Mouse (Mus musculus): ENCODE measurements around the gene Narfl.
A peak's percentile ranks its signal among the peaks of the same experiment; 100 is the strongest.

Narfl gene

GRCm38 (mm10) chr17:25829558-25830017 is 56.0 kb downstream of the Narfl start:
- TF ChIP-seq GATA4 (IDR thresholded peaks at IDR 0.05; ENCODE audit: insufficient replicate concordance, low read length) = no peak

- TF ChIP-seq GATA4 (IDR thresholded peaks at IDR 0.05; ENCODE audit: insufficient replicate concordance, low read length) = no peak
Measured at GRCm38 (mm10) chr17:25830200-25830753, 56.7 kb downstream of the Narfl start.

- TF ChIP-seq GATA4 (IDR thresholded peaks at IDR 0.05; ENCODE audit: insufficient replicate concordance, low read length) = no peak
Measured at GRCm38 (mm10) chr17:25830806-25831431, 57.3 kb downstream of the Narfl start.

GRCm38 (mm10) chr17:25831451-25832281 is 58.1 kb downstream of the Narfl start:
- TF ChIP-seq GATA4 (IDR thresholded peaks at IDR 0.05; ENCODE audit: insufficient replicate concordance, low read length) = no peak

GRCm38 (mm10) chr17:25832436-25833290 is 59.1 kb downstream of the Narfl start:
- TF ChIP-seq GATA4 (IDR thresholded peaks at IDR 0.05; ENCODE audit: insufficient replicate concordance, low read length) = peak; percentile 28; the same call in 1 of the 2 replicates

Data from liver, adult (tissue).